Mouse (Mus musculus) cerebellum, postnatal 36 days (tissue): Measurements from ENCODE around the gene Scd4.
A peak's percentile ranks its signal among the peaks of the same experiment; 100 is the strongest.

Experiments used
- DNase-seq, 2 experiments: peaks; one replicate each; pipeline ENCODE4 v3.0.0; 2021 to 2022; ENCODE audit warnings: mixed read lengths in 2 of 2

Scd4 gene

DNA sequence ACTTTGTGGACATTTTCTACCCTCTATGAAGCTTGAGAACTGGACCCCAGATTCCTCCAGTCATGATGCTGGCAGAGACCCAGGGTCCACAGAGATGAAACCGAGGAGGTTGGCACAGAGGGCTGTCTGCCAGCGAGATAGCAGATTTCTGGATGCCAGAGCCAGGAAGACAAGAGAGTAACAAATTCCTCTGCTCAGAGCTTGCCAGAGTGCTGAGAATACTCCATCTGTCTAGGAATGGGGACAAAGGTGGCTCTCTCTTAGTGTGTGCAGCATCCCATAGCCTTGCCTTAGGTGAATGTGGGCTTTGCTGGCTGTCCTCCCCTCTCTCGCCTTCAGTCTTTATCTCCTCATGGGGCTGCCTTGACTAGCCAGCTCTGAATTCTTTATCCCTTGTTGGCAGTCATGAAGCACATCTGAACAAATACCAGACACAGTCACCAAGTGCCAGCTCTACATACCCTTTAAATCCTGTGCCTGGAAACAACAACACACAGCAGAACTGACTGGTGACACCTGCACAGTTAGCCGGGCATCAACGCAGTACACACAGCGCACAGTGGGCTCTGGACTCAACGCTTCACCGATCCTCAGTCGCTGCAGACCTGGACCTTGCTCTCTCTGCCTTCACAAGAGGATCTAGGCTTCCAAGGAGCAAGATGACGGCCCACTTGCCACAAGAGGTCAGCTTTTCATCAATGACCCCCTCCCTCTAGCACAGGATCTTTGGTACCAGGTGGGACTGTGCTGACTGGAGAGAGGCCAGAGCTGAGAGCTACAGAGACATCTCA lies at the start of gene Scd4:
Gene Scd4, plus strand, starts transcription at position 260 of the 791 bp plus-strand sequence.
- peak; percentile 78 to 80 for DNase-seq

DNA sequence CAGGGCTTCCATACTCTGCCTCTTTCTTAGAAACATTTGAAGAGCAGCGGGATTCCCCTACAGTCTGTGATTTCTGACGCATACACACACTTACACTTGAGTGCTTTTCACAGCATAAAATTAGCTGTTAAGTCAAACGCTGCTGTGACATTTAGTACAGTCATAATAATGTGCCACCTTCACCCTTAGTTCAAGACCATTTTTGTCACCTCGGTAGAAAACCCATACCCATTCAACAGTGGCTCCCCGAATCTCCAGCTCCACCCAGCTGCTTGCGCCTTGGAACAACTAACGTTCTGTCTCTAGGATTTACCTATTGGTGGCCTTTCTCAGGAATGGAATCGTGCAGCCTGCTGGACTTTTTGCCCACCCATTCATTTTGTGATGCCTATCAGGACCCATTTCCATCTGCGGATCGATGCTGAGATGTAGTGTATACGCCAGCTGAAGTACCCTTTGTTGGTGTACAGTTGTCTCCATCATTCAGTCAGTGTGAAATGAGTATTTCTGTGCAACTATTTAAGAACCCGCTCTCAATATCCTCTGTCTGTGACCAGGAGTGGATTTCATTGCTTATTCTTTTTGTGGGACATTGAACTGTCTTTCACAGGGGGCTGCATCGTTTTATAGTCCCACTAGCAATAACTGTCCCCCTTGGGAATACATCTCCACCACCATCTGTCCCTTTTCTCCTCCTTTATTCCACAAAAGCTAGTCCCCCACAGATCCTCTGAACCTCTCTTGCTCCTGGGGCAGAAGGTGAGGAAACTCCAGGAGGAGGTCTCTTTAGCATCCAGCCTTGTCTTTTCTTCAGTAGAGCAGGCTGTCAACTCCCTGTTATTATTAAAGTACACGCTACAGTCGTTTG lies 49.5 kb upstream of the Scd4 start:
- no peak for DNase-seq

DNA sequence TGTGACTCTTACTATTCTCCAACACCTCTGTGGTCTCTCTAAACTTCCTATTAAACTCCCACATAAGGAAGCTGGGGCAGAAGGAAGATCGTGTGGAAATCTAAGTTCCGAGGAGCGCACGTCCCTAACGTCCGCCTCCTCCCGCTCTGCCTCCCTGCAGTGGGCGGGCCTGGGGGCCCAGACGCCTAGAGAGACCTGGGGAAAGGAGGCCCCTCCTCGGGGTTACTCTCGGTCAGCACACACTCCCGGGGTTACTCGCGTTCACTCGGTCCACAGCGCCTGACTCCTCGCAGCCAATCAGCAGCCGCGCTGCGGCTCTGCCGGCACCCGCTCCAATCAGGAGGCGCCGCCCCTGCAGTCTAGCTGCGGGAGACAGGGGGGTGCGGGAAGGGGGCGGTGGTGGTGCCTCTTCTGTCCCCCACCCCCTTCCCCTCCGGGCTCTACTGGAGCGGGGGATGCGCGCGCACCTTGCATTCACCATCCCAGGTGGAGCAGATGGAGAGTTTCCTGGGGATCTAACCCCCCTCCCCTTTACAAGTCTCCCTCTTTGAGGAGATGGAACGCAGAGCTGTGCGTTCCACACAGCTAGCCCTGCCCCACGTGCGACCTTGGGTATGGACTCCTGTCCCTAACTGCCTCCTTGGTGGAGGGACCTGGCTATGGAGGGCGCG lies 48.7 kb upstream of the Scd4 start:
- DNase-seq: peak; percentile 85 to 92

DNA sequence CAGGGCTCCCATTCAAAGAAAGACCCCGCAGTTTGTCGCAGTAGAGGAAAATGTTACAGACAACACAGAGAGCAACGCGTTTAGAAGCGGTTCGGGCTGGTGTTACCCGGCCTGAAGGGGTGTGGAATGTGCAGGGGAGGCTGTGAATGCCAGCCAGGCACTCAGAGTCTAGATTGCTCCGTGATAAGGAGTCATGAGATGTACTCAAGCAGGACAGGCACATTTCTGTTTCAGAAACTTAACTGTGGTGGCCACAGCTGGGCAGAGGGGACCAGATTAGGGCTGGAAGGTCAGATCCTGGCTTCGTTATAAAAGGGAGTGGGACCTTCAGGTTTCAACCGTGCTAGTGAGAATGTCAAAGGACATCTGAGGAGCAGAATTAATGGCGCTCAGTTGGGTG lies 48.2 kb upstream of the Scd4 start:
- no peak for DNase-seq

DNA sequence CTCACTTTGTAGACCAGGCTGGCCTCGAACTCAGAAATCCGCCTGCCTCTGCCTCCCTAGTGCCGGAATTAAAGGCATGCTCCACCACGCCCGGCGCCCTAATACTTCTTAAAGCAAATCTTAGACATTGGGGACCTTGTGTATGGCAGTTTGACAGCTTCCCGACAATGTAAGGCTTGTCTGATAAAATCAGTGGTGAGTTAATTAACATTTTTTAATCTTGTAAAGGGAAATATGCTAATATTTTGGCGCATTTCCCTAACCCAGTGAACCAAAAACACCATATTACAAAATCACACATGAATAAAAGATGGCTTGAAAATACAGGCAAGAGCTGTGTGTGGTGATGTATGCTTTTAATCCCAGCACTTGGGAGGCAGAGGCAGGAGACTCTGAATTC lies 47.3 kb upstream of the Scd4 start:
- no peak for DNase-seq

DNA sequence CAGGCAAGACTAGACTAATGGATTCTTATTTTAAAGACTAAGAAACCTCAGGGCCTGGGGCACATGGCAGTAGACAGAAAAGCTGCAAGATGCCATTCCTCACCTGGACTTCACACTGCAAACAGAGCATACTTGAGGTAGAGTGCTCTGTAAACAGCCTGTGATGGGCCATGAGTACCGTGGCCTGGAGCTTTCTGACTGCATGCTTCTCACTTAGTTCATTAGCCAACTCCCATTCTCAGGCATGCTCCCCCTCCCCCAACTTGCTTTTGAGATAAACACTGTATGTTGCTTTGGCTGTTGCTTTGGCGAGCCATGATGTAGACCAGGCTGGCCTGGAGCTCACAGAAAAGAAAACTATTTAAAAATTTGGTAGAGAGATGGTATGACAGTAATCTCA lies 46.8 kb upstream of the Scd4 start:
- DNase-seq: no peak

DNA sequence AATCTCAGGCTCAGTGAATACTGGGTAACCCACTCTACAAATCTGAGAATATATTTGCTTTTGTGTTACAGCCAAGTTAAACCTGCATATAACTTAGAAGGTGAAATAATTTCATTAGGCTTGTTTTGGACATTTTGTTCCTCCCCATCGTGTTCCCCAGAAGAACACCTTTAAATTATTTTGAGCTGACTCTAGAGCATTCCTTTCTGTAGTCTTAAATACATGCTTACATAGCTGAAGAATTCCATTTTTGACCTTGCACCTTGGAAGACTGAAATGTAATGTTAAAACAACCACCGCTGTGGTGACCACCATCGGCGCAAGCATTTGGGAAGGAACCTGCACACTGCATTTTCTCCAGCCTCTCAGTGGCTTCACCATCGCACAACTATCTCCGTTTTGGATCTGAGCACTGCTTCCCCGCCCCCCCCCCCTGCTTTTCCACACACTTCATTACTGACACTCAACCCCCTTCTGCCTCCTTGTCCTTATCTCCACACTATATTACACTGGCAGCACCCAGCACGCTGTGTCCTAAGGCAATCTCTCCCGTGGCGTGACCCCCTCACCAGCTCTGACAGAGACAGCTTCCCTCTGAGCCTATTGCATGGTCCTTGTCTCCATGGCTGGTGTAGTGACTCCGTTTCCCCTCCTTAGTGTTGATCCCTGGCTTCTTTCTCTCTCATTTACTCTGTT lies 45.3 kb upstream of the Scd4 start:
- DNase-seq: no peak

DNA sequence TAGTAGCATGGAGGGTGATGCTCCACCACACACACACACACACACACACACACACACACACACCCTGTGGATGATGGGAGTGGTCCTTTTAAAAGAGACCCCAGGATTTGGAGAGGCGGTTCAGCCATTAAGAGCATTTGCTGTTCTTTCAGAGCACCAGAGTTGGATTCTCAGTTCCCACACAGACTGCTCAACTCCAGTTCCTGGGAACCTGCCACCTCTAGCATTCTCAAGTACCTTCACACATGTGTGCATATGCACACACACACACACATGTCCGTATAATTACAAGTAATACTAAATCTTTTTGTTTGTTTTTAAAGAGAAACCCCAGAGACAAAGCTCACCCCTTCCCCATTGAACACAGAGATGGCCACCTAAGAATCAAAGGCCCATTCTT lies 40.8 kb upstream of the Scd4 start:
- no peak for DNase-seq

DNA sequence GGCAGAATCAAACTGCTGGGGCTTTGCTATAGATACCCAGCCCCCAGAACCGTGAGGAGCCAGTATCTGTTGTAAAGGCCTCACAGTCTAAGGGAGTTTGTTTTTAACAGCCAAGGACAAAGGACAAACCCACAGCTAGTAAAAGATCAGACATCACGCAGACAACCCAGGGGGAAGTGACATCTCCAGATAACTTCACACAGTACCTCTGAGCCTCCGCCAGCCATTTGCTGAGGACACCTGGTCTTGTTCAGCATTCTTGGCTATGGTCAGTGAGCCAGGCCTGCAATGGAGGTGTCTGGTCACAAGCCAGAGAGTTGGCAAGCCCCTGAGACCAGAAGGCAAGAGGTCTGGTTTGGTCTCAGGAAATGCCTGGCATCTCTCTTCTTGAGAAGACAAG lies 40.4 kb upstream of the Scd4 start:
- DNase-seq: peak; percentile 85 to 86

DNA sequence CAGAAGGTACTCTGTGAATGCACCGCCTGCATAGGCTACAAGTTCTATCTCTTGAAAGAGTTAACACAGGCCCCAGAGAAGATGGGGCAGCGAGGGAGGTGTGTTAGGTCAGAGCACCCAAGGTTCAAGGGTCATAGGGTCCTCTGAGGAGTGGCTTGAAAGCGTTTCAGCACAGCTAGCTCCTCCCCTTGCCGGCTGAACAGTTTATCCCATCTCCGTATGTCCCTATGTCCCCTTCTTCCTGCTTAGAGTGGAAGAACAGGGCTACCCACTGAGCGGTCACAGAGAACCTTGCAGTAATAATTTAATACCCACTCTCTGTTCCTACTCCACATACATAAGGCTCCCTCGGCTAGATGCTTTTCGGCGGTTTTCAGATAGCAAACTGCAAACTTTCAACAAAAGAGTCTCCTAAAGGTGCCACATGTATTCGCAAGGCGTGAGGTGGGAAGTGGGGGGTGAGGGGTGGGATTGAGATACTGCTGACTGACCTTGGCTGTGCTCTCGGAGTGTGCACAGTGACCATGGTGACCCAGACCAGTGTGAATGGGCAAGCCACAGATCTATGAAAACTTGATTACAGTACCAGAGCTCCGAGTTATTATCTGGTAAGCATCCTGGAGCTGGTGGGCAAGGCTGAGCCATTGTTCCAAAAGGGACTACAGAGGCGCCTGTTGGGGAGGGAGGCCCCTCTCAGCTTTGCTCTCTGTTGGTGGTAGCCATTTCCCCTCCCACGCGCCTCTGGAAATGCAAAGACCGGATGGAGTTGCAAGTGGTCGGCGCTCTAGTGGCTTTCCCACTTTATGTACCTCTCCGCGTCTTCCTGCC lies 39.7 kb upstream of the Scd4 start, which contains the start of gene Scd2:
Gene Scd2, plus strand, starts transcription at position 734 of the 828 bp plus-strand sequence.
- peak in 1 of 2 experiments; percentile 34 for DNase-seq

DNA sequence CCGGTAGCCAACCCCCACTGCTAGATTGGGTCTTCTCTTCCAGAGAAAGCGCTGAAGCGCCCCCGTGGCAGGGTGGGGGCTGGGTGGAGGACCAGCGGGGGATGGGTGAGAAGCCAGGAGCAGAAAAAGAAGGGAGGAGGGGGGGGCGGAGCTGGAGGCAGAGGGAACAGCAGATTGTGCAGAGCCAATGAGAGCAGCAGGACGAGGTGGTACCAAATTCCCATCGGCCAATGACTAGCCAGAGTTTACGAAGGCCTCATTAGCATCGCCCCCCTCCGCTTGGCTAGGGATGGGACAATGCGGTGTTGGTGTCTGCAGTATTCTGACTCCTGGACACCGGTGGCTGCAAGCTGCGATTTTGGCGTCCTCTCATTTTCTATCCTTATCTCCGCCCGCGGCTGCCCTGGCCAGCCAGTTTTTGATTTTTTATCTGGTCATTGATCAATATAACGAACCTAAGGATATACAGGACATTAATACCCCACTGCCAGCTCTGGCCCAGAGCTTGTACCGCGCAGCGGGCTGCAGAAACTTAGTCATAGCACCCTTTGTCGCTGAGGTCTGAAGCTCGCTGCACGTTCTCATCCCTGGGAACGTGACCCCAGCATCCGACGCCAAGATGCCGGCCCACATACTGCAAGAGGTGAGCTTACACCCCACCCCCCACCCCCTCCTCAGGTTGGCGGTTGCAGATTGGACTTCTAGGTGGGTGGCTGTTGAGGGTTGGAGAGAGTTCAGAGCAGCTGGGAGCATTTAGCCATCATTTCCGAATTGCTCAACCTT lies 38.9 kb upstream of the Scd4 start:
- peak; percentile 94 to 96 for DNase-seq

DNA sequence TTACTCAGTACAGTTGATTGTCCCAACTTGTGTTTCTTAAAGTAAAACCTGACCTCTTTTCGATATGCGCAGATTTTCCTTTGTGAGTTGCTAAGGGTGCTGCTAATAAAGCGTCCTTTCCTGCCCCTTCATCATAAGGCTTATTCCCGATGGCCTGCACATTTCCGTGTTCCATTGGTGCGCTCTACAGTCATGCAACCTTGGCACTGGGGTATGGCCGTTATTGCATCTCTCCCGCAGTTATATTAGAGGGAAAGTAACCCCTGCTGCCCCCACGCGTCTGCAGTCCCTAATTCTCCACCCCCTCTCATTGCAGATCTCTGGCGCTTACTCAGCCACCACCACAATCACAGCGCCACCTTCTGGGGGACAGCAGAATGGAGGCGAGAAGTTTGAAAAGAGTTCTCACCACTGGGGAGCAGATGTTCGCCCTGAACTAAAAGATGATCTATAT lies 38.3 kb upstream of the Scd4 start:
- DNase-seq: peak; percentile 89 to 90

DNA sequence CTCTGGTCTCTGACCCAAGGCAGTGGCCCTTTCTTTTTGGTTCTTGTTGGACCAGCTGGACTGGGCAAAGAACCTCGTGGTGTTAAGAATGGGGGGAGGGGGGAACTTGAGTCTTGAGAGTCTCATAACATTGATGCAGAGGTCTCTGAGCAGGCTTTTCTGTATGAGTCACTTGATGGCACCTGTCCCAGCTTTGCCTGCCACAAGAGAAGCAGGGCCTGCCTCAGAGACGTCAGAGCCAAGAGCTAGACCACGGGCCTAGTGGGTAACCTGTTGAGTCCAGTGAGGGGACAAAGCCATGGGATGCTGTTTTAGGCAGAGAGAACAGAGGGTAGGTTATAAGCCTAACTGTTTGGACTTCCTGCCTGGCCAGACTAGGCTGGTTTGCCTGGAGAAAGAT lies 37.6 kb upstream of the Scd4 start:
- DNase-seq: peak; percentile 52 to 63

DNA sequence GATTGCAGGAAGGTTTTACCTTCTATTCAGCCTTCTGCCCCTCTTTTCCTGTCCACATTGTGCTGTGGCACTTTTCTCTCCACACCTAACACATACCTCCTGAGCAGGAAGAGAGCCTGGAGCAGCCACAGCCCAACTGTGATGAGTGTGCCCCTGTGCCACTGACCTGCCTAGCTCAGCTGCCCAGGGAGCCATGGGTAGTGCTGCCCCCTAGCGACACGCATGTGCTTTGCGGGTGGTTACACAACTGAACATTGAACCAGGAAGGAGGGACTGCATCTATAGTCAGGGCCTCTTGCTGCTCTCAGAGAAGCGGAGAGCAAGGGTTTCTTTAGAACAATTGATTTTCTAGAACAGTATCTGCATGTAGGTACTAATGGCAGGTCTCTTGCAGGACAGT lies 37.2 kb upstream of the Scd4 start:
- peak; percentile 92 to 93 for DNase-seq

DNA sequence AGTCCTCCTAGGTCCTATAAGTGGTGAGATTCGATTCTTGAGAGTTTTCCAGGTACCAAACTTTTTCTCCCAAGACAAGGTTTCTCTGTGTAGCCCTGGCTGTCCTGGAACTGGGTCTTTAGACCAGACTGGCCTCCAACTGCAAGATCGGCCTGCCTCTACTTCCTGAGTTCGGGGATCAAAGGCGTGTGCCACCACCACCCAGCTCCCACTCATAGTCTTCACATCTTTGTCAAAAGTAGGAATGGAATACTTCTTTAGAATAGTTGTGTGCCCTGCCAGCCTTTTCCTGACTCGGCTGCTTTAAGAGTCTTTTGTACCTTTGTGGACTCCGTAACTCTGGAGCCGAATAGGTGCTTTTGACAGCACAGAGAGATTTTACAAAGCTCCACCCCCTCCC lies 36.7 kb upstream of the Scd4 start:
- DNase-seq: no peak

DNA sequence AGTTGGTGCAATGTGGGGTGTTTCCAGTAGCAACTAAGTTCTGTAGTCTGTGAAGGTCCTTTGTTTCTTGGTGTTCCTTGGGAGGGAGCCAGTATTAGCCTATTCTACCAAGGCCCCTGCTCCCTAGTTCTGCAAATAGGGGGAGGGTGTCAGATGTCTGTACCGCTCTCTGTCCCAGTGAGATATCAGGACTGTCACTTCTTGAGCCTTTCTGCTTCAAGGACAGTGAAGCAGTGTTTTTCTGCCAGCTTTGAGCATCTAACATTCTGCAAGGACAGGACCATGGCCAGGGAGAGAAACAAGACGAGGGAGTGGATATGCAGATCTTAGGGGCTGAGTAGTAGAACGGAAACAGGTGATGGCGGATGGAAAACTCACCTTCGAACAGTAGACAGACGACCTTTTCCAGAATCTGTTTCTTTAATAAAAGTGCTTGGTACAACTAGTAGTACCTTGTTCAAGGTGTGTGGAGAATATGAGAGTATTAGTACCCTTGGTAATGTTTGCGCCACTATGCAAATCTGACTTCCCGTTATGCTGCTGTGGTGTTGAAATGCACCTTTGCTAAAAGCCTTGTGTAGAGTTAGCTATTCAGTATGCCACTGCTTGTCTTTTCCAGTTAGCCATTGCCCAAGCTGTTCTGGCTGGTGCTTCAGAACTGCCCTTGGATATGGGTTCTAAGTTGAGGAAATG lies 35.7 kb upstream of the Scd4 start:
- no peak for DNase-seq

DNA sequence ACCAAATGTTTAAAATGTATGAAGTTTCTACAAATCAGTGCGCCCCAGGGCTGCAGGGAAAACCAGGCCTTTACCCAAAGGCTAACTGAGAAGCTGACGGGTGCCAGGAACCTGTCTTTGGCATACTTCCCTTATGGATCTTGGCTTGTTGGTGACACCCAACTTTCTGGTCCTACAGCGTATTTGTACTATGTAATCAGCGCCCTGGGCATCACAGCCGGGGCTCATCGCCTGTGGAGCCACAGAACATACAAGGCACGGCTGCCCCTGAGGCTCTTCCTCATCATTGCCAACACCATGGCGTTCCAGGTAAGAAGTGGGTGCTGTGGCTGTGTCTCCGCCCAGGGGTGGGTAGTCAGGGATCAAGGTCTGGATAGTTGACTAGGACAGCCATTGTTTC lies 35.0 kb upstream of the Scd4 start:
- DNase-seq: no peak

DNA sequence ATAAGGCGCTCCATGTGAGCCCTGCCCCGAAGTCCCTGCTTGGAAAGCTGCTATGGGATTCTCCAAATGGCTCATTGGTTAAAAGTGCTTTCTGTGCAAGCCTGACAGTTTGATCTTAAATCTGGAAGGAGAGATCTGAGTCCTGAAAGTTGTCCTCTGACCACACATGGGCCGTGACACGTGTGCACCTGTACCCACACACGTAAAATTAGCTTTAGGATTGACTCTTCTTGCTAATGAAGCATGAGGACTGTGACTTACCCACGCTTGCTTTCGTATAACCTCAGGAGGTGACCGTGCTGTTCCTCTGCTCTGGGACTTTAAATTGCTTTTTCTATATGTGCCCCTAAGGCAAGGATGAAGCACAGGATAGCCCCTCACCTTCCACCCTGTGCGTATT lies 33.8 kb upstream of the Scd4 start:
- no peak for DNase-seq

DNA sequence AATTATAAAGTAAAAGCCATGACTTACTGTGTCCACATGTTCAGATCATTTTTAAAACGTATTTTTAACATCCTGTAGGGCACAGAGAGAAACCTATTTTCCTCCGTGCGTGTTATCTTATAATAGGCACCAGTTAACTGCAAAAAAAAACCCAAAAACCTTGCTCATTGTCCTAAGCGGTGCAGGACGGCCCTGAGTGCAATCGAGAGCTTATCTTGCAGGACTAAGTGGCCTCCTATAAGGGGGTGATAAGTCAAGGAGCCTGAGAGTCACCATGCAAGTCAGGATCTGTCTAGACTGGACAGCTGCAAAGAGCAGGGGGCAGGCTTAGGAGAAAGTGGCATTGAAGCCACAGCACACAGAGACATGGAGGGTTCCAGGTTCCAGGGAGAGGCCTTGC lies 33.0 kb upstream of the Scd4 start:
- DNase-seq: no peak

DNA sequence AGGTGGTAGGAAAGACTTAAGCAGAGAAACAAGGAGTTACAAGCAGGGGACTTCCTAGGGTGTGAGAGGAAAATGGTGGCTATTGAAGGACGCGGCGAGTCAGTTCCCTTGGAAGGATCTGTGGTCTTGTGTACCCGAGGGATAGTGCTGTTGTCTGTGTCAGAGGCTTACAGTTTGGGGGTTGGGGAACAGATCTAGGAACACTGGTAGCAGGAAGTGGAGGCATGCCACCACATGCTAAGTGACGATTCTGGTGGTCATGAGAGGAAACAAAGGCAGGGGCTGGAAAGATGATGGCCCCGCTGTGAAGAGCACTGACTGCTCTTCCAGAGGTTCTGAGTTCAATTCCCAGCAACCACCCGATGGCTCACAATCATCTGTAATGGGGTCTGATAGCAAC lies 32.4 kb upstream of the Scd4 start:
- DNase-seq: no peak
